Mouse (Mus musculus) C2C12 (cell line): ENCODE data around the gene Gm4894.

ENCODE experiments used
- CEBPB ChIP-seq: IDR thresholded peaks from one replicate; pipeline ENCODE4 v1.6.1; 2011; ENCODE audit warnings: low read depth, mild to moderate bottlenecking, control low read depth, moderate library complexity
- CTCF ChIP-seq: IDR thresholded peaks from one replicate; pipeline ENCODE4 v1.5.1; 2011; ENCODE audit not compliant: control insufficient read depth, insufficient read depth, insufficient read length
- MYOG ChIP-seq: IDR thresholded peaks from one replicate; pipeline ENCODE4 v1.6.1; 2011; ENCODE audit not compliant: control insufficient read depth, insufficient read length; ENCODE audit errors: extremely low read depth
- USF1 ChIP-seq: IDR thresholded peaks from one replicate; pipeline ENCODE4 v1.6.1; 2011; ENCODE audit warnings: low read depth, mild to moderate bottlenecking, control low read depth, moderate library complexity

DNA sequence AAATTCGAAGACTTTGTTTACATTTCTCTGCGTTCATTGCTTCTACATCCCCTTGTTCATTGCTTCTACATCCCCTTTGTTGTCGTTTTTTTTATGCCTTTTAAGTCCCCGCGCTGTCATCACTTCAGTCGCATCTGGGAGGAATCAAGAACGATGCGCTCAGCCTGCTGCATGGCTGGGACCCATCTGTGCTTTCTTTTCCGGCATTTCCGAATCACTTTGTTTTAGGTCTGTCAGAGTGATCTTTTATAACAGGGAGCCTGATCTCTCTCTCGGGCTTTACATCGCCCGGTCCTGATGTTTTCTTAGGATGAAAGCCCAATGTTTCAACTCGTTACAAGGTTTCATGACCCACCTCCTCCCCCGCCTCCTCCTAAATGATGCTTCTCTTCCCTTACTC is 44.0 kb upstream of the Gm4894 start:
- TF ChIP-seq USF1 = no peak
- TF ChIP-seq CEBPB = no peak
- TF ChIP-seq MYOG = no peak
- TF ChIP-seq CTCF = no peak
